Mouse (Mus musculus): ENCODE data around the gene Tbc1d7.

GRCm38 (mm10) chr13:43123895-43124682 is 47.2 kb downstream of the Tbc1d7 start:
- TF ChIP-seq CTCF (IDR thresholded peaks at IDR 0.05; ENCODE audit: low read depth, low read length): no peak
- no peak for TF ChIP-seq POLR2AphosphoS5 (IDR thresholded peaks at IDR 0.05; ENCODE audit: insufficient replicate concordance, low read depth, low read length)
- no peak for TF ChIP-seq GATA1 (IDR thresholded peaks at IDR 0.05; ENCODE audit: borderline replicate concordance, low read length)

Measured in G1E (cell line).